Mouse (Mus musculus): ENCODE data around the gene Erh.

DNA sequence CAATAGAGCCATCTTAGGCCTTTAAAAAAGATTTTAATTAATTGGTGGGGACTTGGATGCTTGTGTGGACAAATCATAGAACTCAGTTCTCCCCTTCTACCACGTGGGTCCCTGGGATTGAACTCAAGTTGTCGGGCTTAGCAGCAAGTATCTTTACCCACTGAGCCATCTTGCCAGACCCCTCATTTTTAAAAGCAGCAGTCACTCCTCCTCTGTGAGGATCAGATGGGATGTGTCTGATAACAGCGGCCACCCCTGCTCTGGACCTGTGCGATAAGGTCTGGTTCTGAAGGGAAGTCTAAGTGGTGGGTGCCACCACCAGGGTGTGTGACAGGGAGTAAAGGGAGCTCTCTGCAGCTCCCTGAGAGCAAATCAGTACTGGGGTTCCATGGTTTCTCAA, 48.6 kb downstream of the Erh start:
- TF ChIP-seq TAL1 (conservative IDR thresholded peaks at IDR 0.05; ENCODE audit: low read depth, low read length) = no peak
- no peak for TF ChIP-seq CTCF (IDR thresholded peaks at IDR 0.05; ENCODE audit: low read depth, low read length)
- no peak for TF ChIP-seq GATA1 (IDR thresholded peaks at IDR 0.05; ENCODE audit: borderline replicate concordance, low read length)
- TF ChIP-seq POLR2AphosphoS5 (IDR thresholded peaks at IDR 0.05; ENCODE audit: insufficient replicate concordance, low read depth, low read length) = no peak
